Mouse (Mus musculus) forebrain, embryonic 12.5 days (tissue): ENCODE data around the gene Bhlhe41. TPM values are rescaled to one million over a fixed set of nuclear protein-coding genes. Genes with fewer than 3 reads are reported as not detected.

Experiments
- ATAC-seq: fragments of 200-750 bp; cut with Nextera tagmentation; 2 replicates; pipeline ENCODE4 v1.8.0; 2017; ENCODE audit warnings: moderate TSS enrichment; ENCODE audit not compliant: low FRiP score
- H3K27ac ChIP-seq: fragments of 300-500 bp; sonication (generic); 2 replicates; pipeline ENCODE4 v1.5.1; 2016; ENCODE audit warnings: mild to moderate bottlenecking
- H3K27me3 ChIP-seq: fragments of 300-500 bp; sonication (generic); 2 replicates; pipeline ENCODE4 v1.6.1; 2016; ENCODE audit warnings: mild to moderate bottlenecking
- H3K36me3 ChIP-seq: fragments of 300-500 bp; sonication (generic); replicated peaks from 2 replicates; pipeline ENCODE4 v1.6.1; 2016; ENCODE audit warnings: mild to moderate bottlenecking
- H3K4me1 ChIP-seq: fragments of 300-500 bp; sonication (generic); 2 replicates; pipeline ENCODE4 v1.6.1; 2016
- H3K4me2 ChIP-seq: fragments of 300-500 bp; sonication (generic); 2 replicates; pipeline ENCODE4 v1.6.1; 2016; ENCODE audit warnings: mild to moderate bottlenecking, moderate library complexity
- H3K4me3 ChIP-seq: fragments of 300-500 bp; sonication (generic); replicated peaks from 2 replicates; pipeline ENCODE4 v1.5.1; 2016; ENCODE audit warnings: mild to moderate bottlenecking
- H3K9ac ChIP-seq: fragments of 300-500 bp; sonication (generic); 2 replicates; pipeline ENCODE4 v1.6.1; 2016; ENCODE audit warnings: mild to moderate bottlenecking
- H3K9me3 ChIP-seq: fragments of 300-500 bp; sonication (generic); 2 replicates; pipeline ENCODE4 v1.6.1; 2016
- WGBS: fragments of 180-500 bp; shearing (Covaris S2); methylation state at CpG from one replicate; pipeline ENCODE4 v1.1.7; 2016; 5-methylcytosine and 5-hydroxymethylcytosine counted together
- polyA plus RNA-seq: library from polyadenylated mRNA; unstranded; fragments of >200 nt; fragmentation: Nextera tagmentation; extraction: Ambion mirVana; gene quantifications from 2 replicates; pipeline ENCODE4 v1.2.1, GENCODE M21; 2016

Gene Bhlhe41
- polyA plus RNA-seq, 1 experiment from 2014 or later = 1.5 TPM

GRCm38 (mm10) chr6:145891951-145892350, 26.6 kb upstream of the Bhlhe41 start:
- H3K4me2 ChIP-seq = no peak overlapping the region
- H3K27me3 ChIP-seq = no peaks in the 10 kb centered on the region
- no peaks in the 10 kb centered on the region for H3K9me3 ChIP-seq
- 0 out of 2 replicates have a peak, but pooled peaks cover 2% of the 10 kb centered on the region for H3K4me1 ChIP-seq
- no peak overlapping the region for H3K9ac ChIP-seq
- WGBS = 85% methylated on average over 11 of the region's 11 CpGs
- no peak overlapping the region for H3K27ac ChIP-seq
- no peaks in the 10 kb centered on the region for H3K36me3 ChIP-seq
- no peak for ATAC-seq
- H3K4me3 ChIP-seq = no peak overlapping the region

DNA sequence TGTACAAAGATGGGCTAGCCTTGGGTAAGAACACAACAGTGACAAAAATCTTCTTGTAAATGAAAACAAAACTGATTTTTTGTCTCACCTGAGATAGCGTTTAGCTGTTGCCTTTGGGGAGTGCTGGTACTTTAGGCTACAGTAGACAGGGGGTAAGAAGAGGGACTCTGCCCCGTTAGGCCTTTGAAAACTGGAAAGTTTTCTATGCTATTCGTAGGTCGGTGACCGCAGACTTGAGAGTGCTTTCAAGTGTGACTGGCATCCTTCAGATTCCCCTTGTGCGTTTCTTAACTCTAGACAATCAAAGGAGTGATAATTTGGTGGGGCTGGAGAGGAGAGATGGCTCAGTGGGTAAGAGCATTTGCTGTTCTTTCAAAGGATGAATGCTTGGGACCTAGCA, 22.4 kb upstream of the Bhlhe41 start:
- WGBS = 63% methylated on average over 6 of the region's 6 CpGs
- H3K27me3 ChIP-seq = no peaks in the 10 kb centered on the region
- no peak overlapping the region for H3K4me2 ChIP-seq
- no peaks in the 10 kb centered on the region for H3K4me1 ChIP-seq
- H3K4me3 ChIP-seq = no peak overlapping the region
- ATAC-seq = no peak
- H3K9me3 ChIP-seq = no peaks in the 10 kb centered on the region
- no peak overlapping the region for H3K27ac ChIP-seq
- no peaks in the 10 kb centered on the region for H3K36me3 ChIP-seq
- no peak overlapping the region for H3K9ac ChIP-seq

DNA sequence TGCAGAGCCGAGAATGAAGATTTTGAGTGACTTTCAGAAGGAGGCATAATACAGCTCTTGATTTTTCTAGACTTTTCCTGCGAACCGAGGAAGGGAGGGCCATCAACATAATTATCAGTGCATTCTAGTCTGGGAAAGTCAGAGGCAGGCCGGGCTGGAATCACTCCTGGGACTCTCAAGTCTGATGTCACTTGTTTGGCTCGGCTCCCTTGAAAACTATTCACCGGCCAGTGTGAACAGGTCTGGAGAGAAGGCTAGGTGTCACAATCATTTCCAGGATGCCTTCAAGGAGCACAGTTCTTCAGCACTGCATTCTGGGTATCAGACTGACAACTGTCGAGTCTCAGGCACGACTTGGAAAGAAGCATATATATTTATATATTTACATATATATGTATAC, 20.9 kb upstream of the Bhlhe41 start:
- WGBS = 76% methylated on average over 8 of the region's 8 CpGs
- Histone ChIP-seq H3K4me1 (no peaks in the 10 kb centered on the region), H3K9ac (no peak overlapping the region), H3K27ac (no peak overlapping the region), H3K27me3 (no peaks in the 10 kb centered on the region), H3K9me3 (no peaks in the 10 kb centered on the region), H3K4me2 (no peak overlapping the region), H3K4me3 (no peak overlapping the region), H3K36me3 (no peaks in the 10 kb centered on the region)
- no peak for ATAC-seq

DNA sequence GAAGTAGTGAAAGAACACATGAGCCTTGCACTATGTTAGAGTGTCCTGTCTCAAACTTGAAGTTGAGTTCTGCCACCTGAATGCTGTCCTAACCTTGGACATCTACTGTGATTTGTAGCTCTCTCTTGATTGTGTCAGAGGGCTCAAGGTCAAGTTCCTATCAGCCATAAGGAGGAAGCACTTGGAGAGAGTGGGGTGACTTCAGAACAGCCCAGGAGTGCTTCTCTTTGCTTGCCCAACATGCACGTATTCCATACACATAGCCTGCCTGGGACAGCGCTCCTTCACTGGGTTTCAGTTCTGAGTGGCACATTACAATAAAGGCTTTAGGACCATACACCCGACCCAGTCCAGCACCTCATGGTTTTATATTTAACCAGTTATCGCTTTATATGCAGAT, 19.7 kb upstream of the Bhlhe41 start:
- no peak overlapping the region for H3K27ac ChIP-seq
- H3K4me2 ChIP-seq = no peak overlapping the region
- no peaks in the 10 kb centered on the region for H3K9me3 ChIP-seq
- no peak overlapping the region for H3K4me3 ChIP-seq
- no peak overlapping the region for H3K9ac ChIP-seq
- no peaks in the 10 kb centered on the region for H3K36me3 ChIP-seq
- H3K4me1 ChIP-seq = no peaks in the 10 kb centered on the region
- H3K27me3 ChIP-seq = no peaks in the 10 kb centered on the region
- no peak for ATAC-seq
- 86% methylated on average over 4 of the region's 4 CpGs for WGBS

DNA sequence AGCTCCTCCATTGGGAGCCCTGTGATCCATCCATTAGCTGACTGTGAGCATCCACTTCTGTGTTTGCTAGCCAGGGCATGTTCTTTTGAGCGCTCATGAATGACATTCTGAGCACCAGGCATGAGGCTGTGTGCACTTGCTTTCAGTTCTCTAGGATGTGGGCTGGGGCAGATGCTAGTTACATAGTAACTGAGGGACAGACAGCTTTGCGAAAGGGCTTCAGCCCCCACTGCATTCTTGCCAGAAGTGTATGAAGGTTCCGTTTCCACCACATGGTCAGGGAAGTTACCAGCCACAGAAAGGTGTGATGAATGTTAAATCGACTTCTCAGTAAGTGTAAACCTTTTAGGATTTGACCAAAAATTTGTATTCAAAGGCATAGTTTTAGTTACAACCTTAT, 18.3 kb upstream of the Bhlhe41 start:
- Histone ChIP-seq H3K9me3 (no peaks in the 10 kb centered on the region), H3K4me3 (no peak overlapping the region), H3K4me1 (no peaks in the 10 kb centered on the region), H3K9ac (no peak overlapping the region), H3K27me3 (no peaks in the 10 kb centered on the region), H3K4me2 (no peak overlapping the region), H3K36me3 (no peaks in the 10 kb centered on the region), H3K27ac (no peak overlapping the region)
- ATAC-seq = no peak
- WGBS = 86% methylated on average over 4 of the region's 4 CpGs

DNA sequence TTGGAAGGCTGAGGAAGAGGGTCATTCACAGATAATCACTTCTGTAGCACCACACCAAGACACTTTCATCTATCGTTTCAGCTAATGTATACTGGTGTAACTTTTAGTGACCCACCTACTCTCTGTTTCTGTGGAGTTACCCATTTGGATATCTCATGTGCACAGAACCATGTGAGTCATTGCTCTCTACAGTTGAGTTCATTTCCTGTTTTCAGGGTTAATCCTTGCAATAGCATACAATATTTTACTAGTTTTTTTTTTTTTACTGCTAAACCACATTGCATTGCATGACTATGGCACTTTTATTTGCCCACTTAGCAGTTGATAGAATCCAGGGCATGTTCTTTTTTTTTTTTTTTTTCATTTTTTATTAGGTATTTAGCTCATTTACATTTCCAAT, 17.7 kb upstream of the Bhlhe41 start:
- no peaks in the 10 kb centered on the region for H3K27me3 ChIP-seq
- no peak overlapping the region for H3K9ac ChIP-seq
- WGBS = 93% methylated on average over 1 of the region's 1 CpGs
- no peak overlapping the region for H3K4me3 ChIP-seq
- H3K4me2 ChIP-seq = no peak overlapping the region
- no peak for ATAC-seq
- no peaks in the 10 kb centered on the region for H3K9me3 ChIP-seq
- no peaks in the 10 kb centered on the region for H3K36me3 ChIP-seq
- no peak overlapping the region for H3K27ac ChIP-seq
- H3K4me1 ChIP-seq = no peaks in the 10 kb centered on the region

- Histone ChIP-seq H3K9ac (no peak overlapping the region), H3K27ac (no peak overlapping the region), H3K4me3 (no peak overlapping the region), H3K36me3 (no peaks in the 10 kb centered on the region), H3K9me3 (no peaks in the 10 kb centered on the region), H3K4me2 (no peak overlapping the region), H3K27me3 (no peaks in the 10 kb centered on the region), H3K4me1 (no peaks in the 10 kb centered on the region)
- no peak for ATAC-seq
- whole genome bisulfite sequencing = 92% methylated on average over 5 of the region's 5 CpGs
Observed at GRCm38 (mm10) chr6:145880609-145881008, 15.3 kb upstream of the Bhlhe41 start.

DNA sequence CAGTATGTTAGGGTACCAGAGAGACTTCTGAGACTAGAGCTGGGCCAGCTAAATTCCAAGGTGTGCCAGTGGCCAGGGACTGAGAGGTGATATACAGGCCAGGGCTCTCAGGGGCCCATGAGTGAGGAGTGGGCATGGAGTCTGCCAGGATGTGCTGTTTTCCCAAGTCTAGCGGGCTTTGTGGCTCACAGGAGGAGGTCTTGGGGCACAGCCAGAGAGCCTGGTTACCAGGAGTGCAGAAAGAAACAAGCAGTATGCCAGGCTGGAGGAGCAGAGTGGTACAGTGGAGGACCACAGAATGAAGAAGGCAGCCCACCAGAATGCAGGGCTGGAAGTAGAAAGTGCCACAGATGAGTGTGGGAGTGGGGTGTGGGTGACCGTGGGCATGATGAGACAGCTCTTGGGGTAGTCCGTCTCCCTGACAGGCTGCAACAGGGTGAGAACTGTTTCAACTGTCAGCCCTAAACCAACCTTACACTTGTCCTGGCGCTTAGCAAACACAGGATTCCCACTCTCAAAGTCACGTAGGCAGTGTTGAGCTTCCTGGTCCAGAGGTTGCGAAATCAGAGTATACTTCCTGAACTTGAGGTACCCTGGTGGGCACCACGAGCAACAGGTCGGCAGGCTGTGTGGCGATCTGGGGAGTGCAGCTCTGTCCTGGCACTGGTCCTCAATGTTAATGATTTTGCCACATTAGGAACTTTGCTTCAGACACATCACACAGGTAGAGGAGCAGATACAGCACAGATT, 11.8 kb upstream of the Bhlhe41 start:
- no peaks in the 10 kb centered on the region for H3K27me3 ChIP-seq
- no peaks in the 10 kb centered on the region for H3K36me3 ChIP-seq
- no peak overlapping the region for H3K9ac ChIP-seq
- no peak overlapping the region for H3K27ac ChIP-seq
- H3K4me2 ChIP-seq = no peak overlapping the region
- H3K4me1 ChIP-seq = no peaks in the 10 kb centered on the region
- no peaks in the 10 kb centered on the region for H3K9me3 ChIP-seq
- ATAC-seq = no peak
- WGBS = 85% methylated on average over 9 of the region's 9 CpGs
- H3K4me3 ChIP-seq = no peak overlapping the region

GRCm38 (mm10) chr6:145873354-145873753, 8.0 kb upstream of the Bhlhe41 start:
- Histone ChIP-seq H3K4me2 (no peak overlapping the region), H3K27me3 (peaks cover 5% of the 10 kb centered on the region; the same call in 1 of the 2 replicates), H3K9ac (no peak overlapping the region), H3K9me3 (no peaks in the 10 kb centered on the region), H3K36me3 (no peaks in the 10 kb centered on the region), H3K4me3 (no peak overlapping the region), H3K27ac (no peak overlapping the region), H3K4me1 (no peaks in the 10 kb centered on the region)
- no peak for ATAC-seq
- 82% methylated on average over 8 of the region's 8 CpGs for WGBS

GRCm38 (mm10) chr6:145872010-145872409, 6.7 kb upstream of the Bhlhe41 start:
- peaks cover 2% of the 10 kb centered on the region for H3K4me1 ChIP-seq
- H3K4me2 ChIP-seq = no peak overlapping the region
- no peak for ATAC-seq
- no peaks in the 10 kb centered on the region for H3K36me3 ChIP-seq
- no peak overlapping the region for H3K9ac ChIP-seq
- no peak overlapping the region for H3K4me3 ChIP-seq
- 90% methylated on average over 7 of the region's 7 CpGs for WGBS
- H3K27ac ChIP-seq = no peak overlapping the region
- H3K27me3 ChIP-seq = peaks cover 18% of the 10 kb centered on the region
- H3K9me3 ChIP-seq = no peaks in the 10 kb centered on the region

DNA sequence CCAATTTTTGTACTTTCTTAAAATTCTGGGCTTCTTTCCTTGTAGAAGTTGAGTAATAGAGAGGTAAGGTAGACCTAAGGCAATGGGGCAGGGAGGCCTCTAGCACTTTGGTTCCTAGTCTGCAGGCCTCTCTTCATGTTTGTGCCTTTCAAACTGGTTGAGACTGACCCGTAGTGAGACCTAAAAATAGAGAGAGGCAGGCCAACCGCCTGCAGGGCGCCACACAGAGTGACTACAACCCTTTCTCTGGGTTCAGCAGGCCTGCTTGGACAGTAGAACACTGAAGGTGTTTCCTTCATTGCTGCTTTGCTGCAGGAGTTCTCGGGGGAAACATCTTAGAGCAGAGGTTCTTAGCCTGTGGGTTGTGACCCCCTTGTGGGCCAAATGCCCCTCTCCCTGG, 5.6 kb upstream of the Bhlhe41 start:
- no peak for ATAC-seq
- no peak overlapping the region for H3K4me3 ChIP-seq

GRCm38 (mm10) chr6:145867111-145867510, 1.8 kb upstream of the Bhlhe41 start:
- Histone ChIP-seq H3K27me3 (peaks cover 64% of the 10 kb centered on the region), H3K4me1 (peaks cover 46% of the 10 kb centered on the region), H3K4me3 (no peak overlapping the region), H3K4me2 (peak overlapping the region; percentile 100; the same call in 1 of the 2 replicates), H3K36me3 (no peaks in the 10 kb centered on the region), H3K27ac (no peak overlapping the region), H3K9me3 (no peaks in the 10 kb centered on the region), H3K9ac (no peak overlapping the region)
- 59% methylated on average over 3 of the region's 3 CpGs for WGBS
- ATAC-seq = no peak

More for the DNA sequence above, 5.6 kb upstream of the Bhlhe41 start:
- no peak overlapping the region for H3K9ac ChIP-seq
- H3K9me3 ChIP-seq = no peaks in the 10 kb centered on the region
- H3K36me3 ChIP-seq = no peaks in the 10 kb centered on the region
- peaks cover 11% of the 10 kb centered on the region for H3K4me1 ChIP-seq
- H3K27ac ChIP-seq = no peak overlapping the region
- H3K27me3 ChIP-seq = peaks cover 25% of the 10 kb centered on the region
- 65% methylated on average over 4 of the region's 4 CpGs for WGBS
- no peak overlapping the region for H3K4me2 ChIP-seq
